Mouse (Mus musculus): Measurements from ENCODE around the gene Armh4. TPM values are rescaled to one million over a fixed set of nuclear protein-coding genes. Genes with fewer than 3 reads are reported as not detected.
"Not testable (repeated sequence)": the region's sequence is repeated elsewhere in the genome, so short reads cannot be mapped to it uniquely, and the experiment has no call there.

Gene Armh4
- 31.0 and 32.9 TPM in 2 replicates for polyA plus RNA-seq (2015; fragmentation: Nextera tagmentation; extraction: Ambion mirVana)

- peak; percentile 100 for ATAC-seq
Observed at GRCm38 (mm10) chr14:49782715-49783531, at the start of gene Armh4. Gene Armh4 (minus strand): TSS chr14:49783383.

GRCm38 (mm10) chr14:49829192-49830171, 46.3 kb upstream of the Armh4 start:
- Histone ChIP-seq H3K36me3 (no peaks in the 10 kb centered on the region), H3K27ac (no peak overlapping the region), H3K9me3 (no peaks in the 10 kb centered on the region), H3K4me2 (replicated peaks) (peak overlapping the region; percentile 51), H3K9ac (replicated peaks) (peak overlapping the region; percentile 1), H3K4me3 (replicated peaks) (peak overlapping the region; percentile 29), H3K4me1 (replicated peaks) (peaks cover 7% of the 10 kb centered on the region; the same call in 1 of the 2 replicates), H3K27me3 (no peaks in the 10 kb centered on the region)
- ATAC-seq, result peak; percentile 87
- WGBS, result 11% methylated on average over 17 of the region's 17 CpGs

More at GRCm38 (mm10) chr14:49782715-49783531, at the start of gene Armh4:
- Histone ChIP-seq H3K9me3 (no peaks in the 10 kb centered on the region), H3K4me1 (replicated peaks) (peaks cover 20% of the 10 kb centered on the region), H3K36me3 (no peaks in the 10 kb centered on the region), H3K4me2 (replicated peaks) (peak within 1 kb of the TSS; percentile 79), H3K27me3 (peaks cover 15% of the 10 kb centered on the region), H3K9ac (replicated peaks) (peak within 1 kb of the TSS; percentile 81), H3K4me3 (replicated peaks) (peak within 1 kb of the TSS; percentile 73), H3K27ac (peak within 1 kb of the TSS; percentile 84)
- under 1% methylated on average over 24 of the region's 24 CpGs for WGBS

DNA sequence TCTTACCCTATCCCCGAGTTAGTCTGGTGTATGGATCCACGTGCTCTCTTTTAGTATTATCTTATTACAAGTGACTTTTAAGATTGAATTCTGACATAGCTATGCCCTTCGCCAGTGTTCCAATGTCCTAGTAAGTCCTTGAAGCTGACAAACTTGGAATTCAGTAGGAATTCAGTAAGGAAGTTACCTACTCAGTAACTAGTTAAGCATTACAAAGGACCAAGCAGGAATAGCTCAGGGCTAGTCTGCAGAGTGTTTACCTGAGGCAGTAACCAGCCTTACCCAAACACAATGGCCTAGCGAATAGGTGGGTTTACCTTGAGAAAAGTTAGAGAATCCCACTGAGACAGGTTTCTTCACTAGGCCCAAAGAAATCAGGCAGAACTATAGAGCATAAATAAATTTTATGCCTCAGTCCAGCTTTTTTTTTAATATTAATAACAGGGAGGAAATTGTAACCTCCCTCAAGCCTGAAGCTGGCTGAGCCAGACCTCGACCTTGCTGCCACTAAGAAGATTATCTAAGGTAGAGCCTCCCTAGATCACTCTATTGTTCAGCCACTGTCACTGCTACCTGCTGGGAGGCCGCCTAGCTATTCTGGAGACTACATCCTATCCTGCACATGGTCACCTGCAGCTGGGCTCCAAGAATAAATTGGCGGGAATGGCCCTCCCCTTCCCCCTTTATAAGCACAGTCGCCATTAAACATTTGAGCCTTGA, 36.7 kb upstream of the Armh4 start:
- H3K9ac ChIP-seq (replicated peaks); H3K4me1 ChIP-seq (replicated peaks); H3K36me3 ChIP-seq; H3K27me3 ChIP-seq; H3K27ac ChIP-seq; H3K9me3 ChIP-seq; H3K4me3 ChIP-seq (replicated peaks); ATAC-seq; H3K4me2 ChIP-seq (replicated peaks): not testable (repeated sequence)
- 78% methylated on average over 8 of the region's 8 CpGs for WGBS

DNA sequence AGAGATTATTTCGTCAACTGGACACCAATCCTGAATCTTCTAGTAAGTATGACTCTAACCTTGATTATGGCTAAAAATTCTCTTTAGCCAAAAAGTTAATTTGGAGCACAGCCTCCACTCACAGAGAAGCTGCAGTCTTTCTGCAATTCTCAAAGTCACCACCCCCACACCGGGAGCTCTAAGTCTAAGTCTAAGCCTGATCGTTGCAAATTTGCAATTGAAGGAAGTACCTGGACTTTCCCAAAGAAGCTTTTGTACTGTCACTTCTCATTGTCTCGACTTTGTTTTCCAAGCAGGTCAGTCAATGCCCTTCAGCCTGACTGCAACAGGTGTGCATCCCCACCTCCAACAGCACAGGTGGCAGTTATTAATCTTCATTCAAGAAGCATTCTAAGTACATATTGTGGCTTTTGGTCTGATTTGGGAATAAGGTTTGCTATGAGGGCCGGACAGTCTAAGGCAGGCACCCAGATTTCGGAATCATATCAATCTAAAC, 35.6 kb upstream of the Armh4 start:
- not testable (repeated sequence) for ATAC-seq; H3K4me1 ChIP-seq (replicated peaks); H3K4me2 ChIP-seq (replicated peaks); H3K36me3 ChIP-seq; H3K27me3 ChIP-seq; H3K27ac ChIP-seq; H3K9me3 ChIP-seq; H3K9ac ChIP-seq (replicated peaks); H3K4me3 ChIP-seq (replicated peaks)
- WGBS, result 84% methylated on average over 6 of the region's 6 CpGs

DNA sequence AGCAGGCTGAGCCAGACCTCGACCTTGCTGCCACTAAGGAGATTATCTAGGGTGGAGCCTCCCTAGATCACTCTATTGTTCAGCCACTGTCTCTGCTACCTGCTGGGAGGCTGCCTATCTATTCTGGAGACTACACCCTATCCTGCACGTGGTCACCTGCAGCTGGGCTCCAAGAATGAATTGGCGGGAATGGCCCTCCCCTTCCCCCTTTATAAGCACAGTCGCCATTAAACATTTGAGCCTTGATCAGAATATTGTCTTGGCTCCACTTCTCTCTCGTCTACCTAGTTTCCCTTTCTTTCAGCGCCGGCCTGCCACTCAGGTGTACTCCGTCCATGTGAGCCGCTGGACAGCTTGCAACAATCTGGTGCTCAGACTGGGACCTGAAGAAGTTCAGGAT, 29.8 kb upstream of the Armh4 start:
- H3K4me3 ChIP-seq (replicated peaks); H3K9me3 ChIP-seq; H3K27me3 ChIP-seq; H3K4me2 ChIP-seq (replicated peaks); H3K4me1 ChIP-seq (replicated peaks); H3K27ac ChIP-seq; H3K36me3 ChIP-seq; H3K9ac ChIP-seq (replicated peaks); ATAC-seq: not testable (repeated sequence)
- WGBS, result 81% methylated on average over 9 of the region's 9 CpGs

- not testable (repeated sequence) for H3K4me3 ChIP-seq (replicated peaks); H3K9me3 ChIP-seq; H3K27ac ChIP-seq; H3K27me3 ChIP-seq; H3K4me2 ChIP-seq (replicated peaks); H3K4me1 ChIP-seq (replicated peaks); H3K9ac ChIP-seq (replicated peaks); H3K36me3 ChIP-seq; ATAC-seq
Observed at GRCm38 (mm10) chr14:49805051-49805450, 21.9 kb upstream of the Armh4 start.

DNA sequence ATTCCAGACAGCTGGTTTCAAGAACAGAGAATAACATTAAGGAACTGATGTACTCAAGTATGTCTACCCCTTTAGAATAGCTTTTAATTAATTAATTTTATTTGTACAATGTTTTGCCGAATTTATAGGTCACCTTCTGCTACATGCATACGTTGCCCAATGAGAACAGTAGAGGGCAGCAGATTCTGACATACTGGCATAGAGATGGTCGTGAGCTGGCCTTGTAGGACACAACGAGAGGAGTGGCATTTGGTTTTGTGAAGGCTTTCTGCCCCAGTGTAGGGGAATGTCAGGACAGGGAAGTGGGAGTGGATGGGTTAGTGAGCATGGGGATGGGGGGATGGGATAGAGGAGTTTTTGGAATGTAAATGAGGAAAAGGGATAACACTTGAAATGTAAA, 18.3 kb upstream of the Armh4 start:
- ATAC-seq, result 0 out of 2 replicates have a peak, but pooled peaks have one; percentile 60
- 10% methylated on average over 4 of the region's 4 CpGs for WGBS
- no peaks in the 10 kb centered on the region for H3K4me1 ChIP-seq (replicated peaks)
- H3K9ac ChIP-seq (replicated peaks), result no peak overlapping the region
- no peaks in the 10 kb centered on the region for H3K36me3 ChIP-seq
- no peak overlapping the region for H3K4me3 ChIP-seq (replicated peaks)
- H3K4me2 ChIP-seq (replicated peaks), result no peak overlapping the region
- no peak overlapping the region for H3K27ac ChIP-seq
- no peaks in the 10 kb centered on the region for H3K9me3 ChIP-seq
- H3K27me3 ChIP-seq, result no peaks in the 10 kb centered on the region

DNA sequence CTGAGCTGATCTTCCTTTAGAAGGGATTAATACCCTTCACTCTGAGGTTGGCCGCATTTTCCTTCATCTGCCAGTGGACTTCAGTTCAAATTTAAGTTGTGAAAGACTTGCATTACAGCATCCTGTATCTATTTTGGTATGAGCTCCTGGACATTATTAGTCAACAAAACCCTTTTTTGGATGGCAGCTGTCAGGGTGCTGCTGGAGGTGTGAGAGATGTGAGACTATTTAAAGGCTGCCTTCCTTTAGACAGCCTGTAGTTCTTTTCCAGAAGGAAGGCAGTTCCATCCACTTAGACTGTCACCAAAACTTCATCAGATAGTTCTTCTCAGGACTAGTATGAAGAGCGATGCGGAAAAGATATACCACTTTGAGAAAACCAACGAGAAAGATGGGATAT, 10.8 kb upstream of the Armh4 start:
- ATAC-seq, result no peak
- H3K4me1 ChIP-seq (replicated peaks), result no peaks in the 10 kb centered on the region
- H3K4me3 ChIP-seq (replicated peaks), result no peak overlapping the region
- no peak overlapping the region for H3K27ac ChIP-seq
- no peak overlapping the region for H3K9ac ChIP-seq (replicated peaks)
- no peak overlapping the region for H3K4me2 ChIP-seq (replicated peaks)
- no peaks in the 10 kb centered on the region for H3K27me3 ChIP-seq
- WGBS, result 87% methylated on average over 4 of the region's 4 CpGs
- no peaks in the 10 kb centered on the region for H3K9me3 ChIP-seq
- no peaks in the 10 kb centered on the region for H3K36me3 ChIP-seq

GRCm38 (mm10) chr14:49790542-49790941, 7.4 kb upstream of the Armh4 start:
- no peak overlapping the region for H3K9ac ChIP-seq (replicated peaks)
- H3K27me3 ChIP-seq, result peaks cover 8% of the 10 kb centered on the region
- H3K4me2 ChIP-seq (replicated peaks), result no peak overlapping the region
- no peak for ATAC-seq
- no peaks in the 10 kb centered on the region for H3K36me3 ChIP-seq
- H3K9me3 ChIP-seq, result no peaks in the 10 kb centered on the region
- no peak overlapping the region for H3K27ac ChIP-seq
- 69% methylated on average over 4 of the region's 4 CpGs for WGBS
- no peak overlapping the region for H3K4me3 ChIP-seq (replicated peaks)
- H3K4me1 ChIP-seq (replicated peaks), result no peaks in the 10 kb centered on the region

DNA sequence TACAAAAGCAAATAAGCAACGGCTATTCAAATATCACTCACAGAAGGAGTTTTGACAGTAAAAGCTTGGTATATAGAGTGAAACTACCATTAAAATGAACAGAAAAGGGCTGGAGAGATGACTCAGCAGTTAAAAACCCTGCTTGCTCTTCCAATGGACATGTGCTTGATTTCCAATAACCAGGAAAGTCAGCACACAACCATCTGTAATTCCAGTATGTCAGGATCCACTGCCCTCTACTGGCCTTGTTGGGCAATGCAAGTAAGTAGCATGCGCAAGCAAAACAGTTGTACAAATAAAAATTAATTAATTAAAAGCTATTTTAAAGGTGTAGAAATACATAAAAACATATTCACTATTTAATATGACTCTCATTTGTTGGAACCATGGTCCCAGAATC, 2.6 kb upstream of the Armh4 start:
- H3K4me3 ChIP-seq (replicated peaks), result no peak overlapping the region
- no peak overlapping the region for H3K27ac ChIP-seq
- no peaks in the 10 kb centered on the region for H3K36me3 ChIP-seq
- no peak overlapping the region for H3K4me2 ChIP-seq (replicated peaks)
- peaks cover 14% of the 10 kb centered on the region for H3K4me1 ChIP-seq (replicated peaks)
- ATAC-seq, result no peak
- H3K9me3 ChIP-seq, result no peaks in the 10 kb centered on the region
- 54% methylated on average over 2 of the region's 2 CpGs for WGBS
- no peak overlapping the region for H3K9ac ChIP-seq (replicated peaks)
- H3K27me3 ChIP-seq, result peaks cover 16% of the 10 kb centered on the region

DNA sequence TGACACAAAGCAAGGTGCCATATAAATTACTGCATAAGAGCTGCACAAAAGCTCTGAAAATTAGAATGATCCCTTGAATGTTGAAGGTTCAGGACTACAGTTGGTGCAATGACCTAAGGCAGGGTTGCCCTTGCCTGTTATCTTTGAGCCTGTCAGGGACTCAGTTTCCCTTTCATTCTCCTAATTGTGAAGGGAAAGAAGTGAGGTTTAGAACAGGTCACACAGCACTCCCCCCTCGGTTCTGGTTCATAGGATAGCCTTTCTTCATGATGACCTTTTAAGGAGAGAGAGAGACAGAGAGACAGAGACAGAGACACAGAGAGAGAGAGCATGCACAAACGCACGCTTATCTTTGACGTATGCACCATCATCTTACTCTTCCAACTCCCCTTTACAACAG, 683 bp upstream of the Armh4 start:
- WGBS, result 79% methylated on average over 4 of the region's 4 CpGs
- ATAC-seq, result no peak
- Histone ChIP-seq H3K4me1 (replicated peaks) (peaks cover 20% of the 10 kb centered on the region), H3K27ac (no peak overlapping the region), H3K27me3 (peaks cover 16% of the 10 kb centered on the region), H3K36me3 (no peaks in the 10 kb centered on the region), H3K9ac (replicated peaks) (no peak overlapping the region), H3K9me3 (no peaks in the 10 kb centered on the region), H3K4me2 (replicated peaks) (peak overlapping the region; percentile 79), H3K4me3 (replicated peaks) (peak overlapping the region; percentile 73)

All from midbrain, embryonic 13.5 days (tissue).